Comparison of ENCODE assay signal across 8 mouse cellular contexts in genomic region chr4:8238560-8239305, GRCm38 (mm10). TPM values are rescaled to one million over a fixed set of nuclear protein-coding genes. Genes with fewer than 3 reads are reported as not detected.
DNase-seq lines count a peak whose midpoint lies in the region; ATAC-seq and TF ChIP-seq lines count a peak whose summit lies in the region.

Gene Car8, minus strand, starts transcription at chr4:8239041.

- peak within 1 kb of the TSS; percentile 90 for H3K9ac ChIP-seq in heart, embryonic 12.5 days
- peak within 1 kb of the TSS; percentile 65 for H3K9ac ChIP-seq in kidney, embryonic 14.5 days (ENCODE audit: low read depth, low read length)
- H3K9ac ChIP-seq in liver, embryonic 16.5 days (ENCODE audit: low read depth, low read length): peak within 1 kb of the TSS; percentile 53
- H3K9ac ChIP-seq in neural tube, embryonic 15.5 days (replicated peaks): peak within 1 kb of the TSS; percentile 72

- H3K9me3 ChIP-seq in embryonic facial prominence, embryonic 10.5 days: no peaks in the 10 kb centered on the region
- no peaks in the 10 kb centered on the region for H3K9me3 ChIP-seq in heart, embryonic 12.5 days (replicated peaks)
- no peaks in the 10 kb centered on the region for H3K9me3 ChIP-seq in kidney, embryonic 14.5 days (ENCODE audit: control insufficient read depth, low read length)
- H3K9me3 ChIP-seq in liver, embryonic 16.5 days (replicated peaks; ENCODE audit: control insufficient read depth, low read length): no peaks in the 10 kb centered on the region
- no peaks in the 10 kb centered on the region for H3K9me3 ChIP-seq in neural tube, embryonic 15.5 days (replicated peaks)

- peak within 1 kb of the TSS; percentile 70 for H3K4me3 ChIP-seq in layer of hippocampus, adult 2 months
- peak within 1 kb of the TSS; percentile 84 for H3K4me3 ChIP-seq in embryonic facial prominence, embryonic 10.5 days
- peak within 1 kb of the TSS; percentile 98 for H3K4me3 ChIP-seq in heart, embryonic 12.5 days
- H3K4me3 ChIP-seq in kidney, embryonic 14.5 days (ENCODE audit: low read length): peak within 1 kb of the TSS; percentile 74
- H3K4me3 ChIP-seq in liver, embryonic 16.5 days (ENCODE audit: low read depth, low read length): peak within 1 kb of the TSS; percentile 63
- peak within 1 kb of the TSS; percentile 73 for H3K4me3 ChIP-seq in neural tube, embryonic 15.5 days (replicated peaks)

- peak; percentile 92 for ATAC-seq in heart, embryonic 12.5 days (ENCODE audit: insufficient number of reproducible peaks, low FRiP score)
- peak; percentile 94 for ATAC-seq in kidney, embryonic 14.5 days (ENCODE audit: low FRiP score, low TSS enrichment)
- ATAC-seq in liver, embryonic 16.5 days (ENCODE audit: low read depth): peak; percentile 78
- peak; percentile 95 for ATAC-seq in neural tube, embryonic 15.5 days (ENCODE audit: low FRiP score)
- no peak for ATAC-seq in inflammation-experienced regulatory T-cells, adult 6 months

- TF ChIP-seq CTCF in layer of hippocampus, adult 2 months (conservative IDR thresholded peaks at IDR 0.05): no peak

- H3K27me3 ChIP-seq in embryonic facial prominence, embryonic 10.5 days (replicated peaks; ENCODE audit: low read depth, poor library complexity, severe bottlenecking): peaks cover 32% of the 10 kb centered on the region
- no peaks in the 10 kb centered on the region for H3K27me3 ChIP-seq in heart, embryonic 12.5 days (replicated peaks)
- 0 out of 2 replicates have a peak, but pooled peaks cover 5% of the 10 kb centered on the region for H3K27me3 ChIP-seq in kidney, embryonic 14.5 days (ENCODE audit: control insufficient read depth, insufficient read depth, low read length)
- H3K27me3 ChIP-seq in liver, embryonic 16.5 days (ENCODE audit: control insufficient read depth, insufficient read depth, low read depth, low read length): peaks cover 4% of the 10 kb centered on the region; the same call in 1 of the 2 replicates
- H3K27me3 ChIP-seq in neural tube, embryonic 15.5 days (replicated peaks): no peaks in the 10 kb centered on the region; the same call in 1 of the 2 replicates

- no peak within 1 kb of the TSS for H3K27ac ChIP-seq in layer of hippocampus, adult 2 months
- peak within 1 kb of the TSS; percentile 74 for H3K27ac ChIP-seq in embryonic facial prominence, embryonic 10.5 days (replicated peaks)
- H3K27ac ChIP-seq in heart, embryonic 12.5 days (ENCODE audit: poor library complexity, severe bottlenecking): no peak within 1 kb of the TSS; the same call in 1 of the 2 replicates
- no peak within 1 kb of the TSS for H3K27ac ChIP-seq in kidney, embryonic 14.5 days (ENCODE audit: low read depth, low read length)
- H3K27ac ChIP-seq in liver, embryonic 16.5 days (ENCODE audit: low read length): peak within 1 kb of the TSS; percentile 54
- no peak within 1 kb of the TSS for H3K27ac ChIP-seq in neural tube, embryonic 15.5 days (replicated peaks)

- whole genome bisulfite sequencing in embryonic facial prominence, embryonic 10.5 days: under 1% methylated on average over 49 of the region's 49 CpGs
- under 1% methylated on average over 46 of the region's 49 CpGs for WGBS in heart, embryonic 12.5 days
- under 1% methylated on average over 48 of the region's 49 CpGs for WGBS in kidney, embryonic 14.5 days
- 1% methylated on average over 45 of the region's 49 CpGs for WGBS in liver, embryonic 16.5 days (ENCODE audit: insufficient replicate concordance)
- under 1% methylated on average over 47 of the region's 49 CpGs for WGBS in neural tube, embryonic 15.5 days

- H3K4me1 ChIP-seq in embryonic facial prominence, embryonic 10.5 days: peaks cover 12% of the 10 kb centered on the region
- peaks cover 5% of the 10 kb centered on the region; the same call in 1 of the 2 replicates for H3K4me1 ChIP-seq in heart, embryonic 12.5 days (replicated peaks)
- H3K4me1 ChIP-seq in kidney, embryonic 14.5 days (ENCODE audit: control insufficient read depth, insufficient read depth, low read length): no peaks in the 10 kb centered on the region
- H3K4me1 ChIP-seq in liver, embryonic 16.5 days (ENCODE audit: control insufficient read depth, low read depth, low read length): no peaks in the 10 kb centered on the region
- H3K4me1 ChIP-seq in neural tube, embryonic 15.5 days: peaks cover 8% of the 10 kb centered on the region; the same call in 1 of the 2 replicates

- no peaks in the 10 kb centered on the region for H3K36me3 ChIP-seq in embryonic facial prominence, embryonic 10.5 days (replicated peaks)
- no peaks in the 10 kb centered on the region for H3K36me3 ChIP-seq in heart, embryonic 12.5 days
- H3K36me3 ChIP-seq in kidney, embryonic 14.5 days (ENCODE audit: control insufficient read depth, insufficient read depth, low read length): no peaks in the 10 kb centered on the region
- H3K36me3 ChIP-seq in liver, embryonic 16.5 days (ENCODE audit: control insufficient read depth, insufficient read depth): no peaks in the 10 kb centered on the region
- no peaks in the 10 kb centered on the region for H3K36me3 ChIP-seq in neural tube, embryonic 15.5 days

- DNase-seq in layer of hippocampus, adult 2 months (ENCODE audit: low spot score in 2 of 2): peak in 1 of 2 experiments; percentile 12
- no peak for DNase-seq in layer of hippocampus, adult 9-10 months (ENCODE audit: low spot score)
- DNase-seq in embryonic facial prominence, embryonic 10.5 days (ENCODE audit: low spot score): peak; percentile 73

- peak within 1 kb of the TSS; percentile 100 for H3K4me2 ChIP-seq in heart, embryonic 12.5 days
- H3K4me2 ChIP-seq in kidney, embryonic 14.5 days (replicated peaks; ENCODE audit: low read depth, low read length): peak within 1 kb of the TSS; percentile 99
- peak within 1 kb of the TSS; percentile 69 for H3K4me2 ChIP-seq in liver, embryonic 16.5 days (ENCODE audit: low read depth, low read length)
- H3K4me2 ChIP-seq in neural tube, embryonic 15.5 days: peak within 1 kb of the TSS; percentile 99

RNA-seq across cellular contexts. Expression of gene Car8, which starts in this region (rescaled TPM):
- total RNA-seq in layer of hippocampus, adult 2 months (2021): 1 to 10 TPM; 2.8 to 3.8 TPM
- 2.4 and 2.9 TPM in 2 replicates for polyA plus RNA-seq in embryonic facial prominence, embryonic 10.5 days (2016; fragmentation: Nextera tagmentation; extraction: Ambion mirVana)
- polyA plus RNA-seq in heart, embryonic 12.5 days (2016; fragmentation: Nextera tagmentation; extraction: Ambion mirVana): 8.7 and 9.1 TPM in 2 replicates
- polyA plus RNA-seq in kidney, embryonic 14.5 days (2014; fragmentation: Nextera tagmentation; extraction: Ambion mirVana): 7.2 and 9.1 TPM in 2 replicates
- polyA plus RNA-seq in liver, embryonic 16.5 days (2015; fragmentation: Nextera tagmentation; extraction: Ambion mirVana): 8.8 and 10.2 TPM in 2 replicates
- polyA plus RNA-seq in neural tube, embryonic 15.5 days (2015; fragmentation: Nextera tagmentation; extraction: Ambion mirVana): 6.4 and 9.9 TPM in 2 replicates
- polyA plus RNA-seq in inflammation-experienced regulatory T-cells, adult 6 months (2017; shearing (Covaris generic)): under 1 TPM in 1 of 3 experiments, not detected in 2; 0.11 TPM

Comparison
In these comparisons a context has a peak if more than half of its experiments do, and no peak if none do; other contexts are left out.
1. H3K27ac ChIP-seq: peak in embryonic facial prominence, embryonic 10.5 days (single experiment) and liver, embryonic 16.5 days (single experiment); none in layer of hippocampus, adult 2 months (single experiment), heart, embryonic 12.5 days (single experiment), kidney, embryonic 14.5 days (single experiment) and neural tube, embryonic 15.5 days (single experiment).
2. Peak in every context shown above with its lines, with median percentiles within 50 percentile points of each other: H3K4me3 ChIP-seq, H3K4me2 ChIP-seq and H3K9ac ChIP-seq.